Mouse (Mus musculus) CD4-positive, CD25-positive, alpha-beta regulatory T cell, adult 2 months (primary cell): ENCODE data around the gene Lpar5.
A peak's percentile ranks its signal among the peaks of the same experiment; 100 is the strongest.
"Not testable (repeated sequence)": the region's sequence is repeated elsewhere in the genome, so short reads cannot be mapped to it uniquely, and the experiment has no call there.

Experiments used
- DNase-seq: peaks from one replicate; pipeline ENCODE4 v3.0.0-alpha.2; 2012; ENCODE audit warnings: low read depth, low spot score

The Lpar5 gene

GRCm38 (mm10) chr6:125067571-125067995 is at the start of gene Lpar5:
Gene Lpar5 (plus strand): TSS chr6:125067920.
- DNase-seq, result peak; percentile 52

GRCm38 (mm10) chr6:125030532-125030931 is 37.2 kb upstream of the Lpar5 start:
- peak; percentile 90 for DNase-seq

- no peak for DNase-seq
Observed at GRCm38 (mm10) chr6:125031604-125032003, 36.1 kb upstream of the Lpar5 start.

GRCm38 (mm10) chr6:125038666-125039065 is 29.1 kb upstream of the Lpar5 start:
- no peak for DNase-seq

- DNase-seq, result no peak
Observed at GRCm38 (mm10) chr6:125039131-125039530, 28.6 kb upstream of the Lpar5 start.

- DNase-seq, result peak; percentile 97
Observed at GRCm38 (mm10) chr6:125039533-125040153, 28.1 kb upstream of the Lpar5 start, which contains the start of gene Ing4. Gene Ing4 (plus strand): TSS chr6:125039760.

- DNase-seq, result no peak
Observed at GRCm38 (mm10) chr6:125040221-125040620, 27.5 kb upstream of the Lpar5 start.

GRCm38 (mm10) chr6:125041047-125041446 is 26.7 kb upstream of the Lpar5 start:
- no peak for DNase-seq

- no peak for DNase-seq
Observed at GRCm38 (mm10) chr6:125042081-125042480, 25.6 kb upstream of the Lpar5 start.

- DNase-seq, result peak; percentile 88
Observed at GRCm38 (mm10) chr6:125046691-125047090, 21.0 kb upstream of the Lpar5 start.

- DNase-seq, result no peak
Observed at GRCm38 (mm10) chr6:125049678-125050077, 18.0 kb upstream of the Lpar5 start, which contains the start of gene Acrbp. Gene Acrbp (plus strand): TSS chr6:125049689.

- peak; percentile 68 for DNase-seq
Observed at GRCm38 (mm10) chr6:125051237-125051636, 16.5 kb upstream of the Lpar5 start.

- no peak for DNase-seq
Observed at GRCm38 (mm10) chr6:125061493-125061892, 6.2 kb upstream of the Lpar5 start.

GRCm38 (mm10) chr6:125062511-125062910 is 5.2 kb upstream of the Lpar5 start:
- DNase-seq, result no peak

- DNase-seq, result no peak
Observed at GRCm38 (mm10) chr6:125063906-125064305, 3.8 kb upstream of the Lpar5 start.

GRCm38 (mm10) chr6:125065223-125065622 is 2.5 kb upstream of the Lpar5 start:
- not testable (repeated sequence) for DNase-seq

GRCm38 (mm10) chr6:125071170-125071895 is 3.6 kb downstream of the Lpar5 start:
- DNase-seq, result peak; percentile 75

- DNase-seq, result peak; percentile 65
Observed at GRCm38 (mm10) chr6:125071896-125072279, 4.2 kb downstream of the Lpar5 start.

- peak; percentile 35 for DNase-seq
Observed at GRCm38 (mm10) chr6:125073825-125074224, 6.1 kb downstream of the Lpar5 start.

- no peak for DNase-seq
Observed at GRCm38 (mm10) chr6:125081394-125081793, 13.7 kb downstream of the Lpar5 start.

- no peak for DNase-seq
Observed at GRCm38 (mm10) chr6:125081797-125082560, 14.3 kb downstream of the Lpar5 start.

GRCm38 (mm10) chr6:125082801-125083386 is 15.2 kb downstream of the Lpar5 start:
- no peak for DNase-seq
